Mouse (Mus musculus) liver, embryonic 13.5 days (tissue): Measurements from ENCODE around the gene DXBay18. TPM values are rescaled to one million over a fixed set of nuclear protein-coding genes. Genes with fewer than 3 reads are reported as not detected.
A peak's percentile ranks its signal among the peaks of the same experiment; 100 is the strongest.
"Not testable (repeated sequence)": the region's sequence is repeated elsewhere in the genome, so short reads cannot be mapped to it uniquely, and the experiment has no call there.

Source experiments
- ATAC-seq: fragments of 200-750 bp; cut with Nextera tagmentation; 2 replicates; pipeline ENCODE4 v1.8.0; 2017; ENCODE audit warnings: low read depth, mild to moderate bottlenecking, moderate number of reproducible peaks, moderate library complexity
- DNase-seq: peaks from one replicate; pipeline ENCODE4 v3.0.0; 2022
- H3K27ac ChIP-seq: fragments of 300-500 bp; sonication (generic); 2 replicates; pipeline ENCODE4 v1.5.1; 2015; ENCODE audit warnings: moderate library complexity, mild to moderate bottlenecking, inconsistent platforms
- H3K27me3 ChIP-seq: fragments of 300-500 bp; sonication (generic); 2 replicates; pipeline ENCODE4 v1.6.1; 2015; ENCODE audit warnings: mild to moderate bottlenecking, inconsistent platforms
- H3K36me3 ChIP-seq: fragments of 300-500 bp; sonication (generic); 2 replicates; pipeline ENCODE4 v1.6.1; 2015; ENCODE audit warnings: mild to moderate bottlenecking, inconsistent platforms
- H3K4me1 ChIP-seq: fragments of 300-500 bp; sonication (generic); replicated peaks from 2 replicates; pipeline ENCODE4 v1.6.1; 2015; ENCODE audit warnings: inconsistent platforms
- H3K4me2 ChIP-seq: fragments of 300-500 bp; sonication (generic); 2 replicates; pipeline ENCODE4 v1.6.1; 2015; ENCODE audit warnings: inconsistent platforms, mild to moderate bottlenecking, moderate library complexity
- H3K4me3 ChIP-seq: fragments of 300-500 bp; sonication (generic); replicated peaks from 2 replicates; pipeline ENCODE4 v1.5.1; 2015; ENCODE audit warnings: mild to moderate bottlenecking, inconsistent platforms
- H3K9ac ChIP-seq: fragments of 300-500 bp; sonication (generic); 2 replicates; pipeline ENCODE4 v1.6.1; 2015; ENCODE audit warnings: mild to moderate bottlenecking, inconsistent platforms
- H3K9me3 ChIP-seq: fragments of 300-500 bp; sonication (generic); replicated peaks from 2 replicates; pipeline ENCODE4 v1.6.1; 2016; ENCODE audit warnings: inconsistent platforms
- WGBS: fragments of 180-500 bp; shearing (Covaris S2); methylation state at CpG from one replicate; pipeline ENCODE4 v1.1.7; 2015; ENCODE audit not compliant: insufficient replicate concordance; 5-methylcytosine and 5-hydroxymethylcytosine counted together
- polyA plus RNA-seq: library from polyadenylated mRNA; unstranded; fragments of >200 nt; fragmentation: Nextera tagmentation; extraction: Ambion mirVana; gene quantifications from 2 replicates; pipeline ENCODE4 v1.2.1, GENCODE M21; 2015

Gene DXBay18
- polyA plus RNA-seq = not detected in 2 replicates

DNA sequence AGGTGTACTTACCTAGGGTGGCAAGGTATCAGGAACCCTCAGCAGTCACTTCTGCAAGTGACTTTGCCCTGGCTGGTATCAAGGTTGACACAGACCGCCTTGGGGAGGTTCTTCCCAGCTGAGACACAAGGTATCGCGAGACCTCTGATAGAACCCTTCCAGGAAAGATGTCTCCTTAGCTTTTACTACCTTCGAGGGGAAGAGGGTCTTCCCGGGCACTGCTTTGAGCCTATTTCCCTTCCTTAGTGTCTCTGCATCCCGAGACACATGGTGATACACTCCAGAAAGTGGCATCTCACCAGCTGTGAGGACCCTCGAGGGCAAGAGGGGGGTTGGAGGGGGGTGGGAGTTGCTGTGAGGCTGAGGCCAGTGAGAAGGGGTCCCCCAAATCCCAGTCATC lies at the start of gene DXBay18:
Gene DXBay18 (minus strand): TSS at position 101 of the 400 bp plus-strand sequence.
- DNase-seq, H3K36me3 ChIP-seq, H3K27ac ChIP-seq, ATAC-seq, H3K27me3 ChIP-seq, H3K9me3 ChIP-seq, H3K4me2 ChIP-seq, H3K9ac ChIP-seq, H3K4me1 ChIP-seq, H3K4me3 ChIP-seq: not testable (repeated sequence)
- no CpG with 5 or more reads among the region's 7 CpGs for WGBS

DNA sequence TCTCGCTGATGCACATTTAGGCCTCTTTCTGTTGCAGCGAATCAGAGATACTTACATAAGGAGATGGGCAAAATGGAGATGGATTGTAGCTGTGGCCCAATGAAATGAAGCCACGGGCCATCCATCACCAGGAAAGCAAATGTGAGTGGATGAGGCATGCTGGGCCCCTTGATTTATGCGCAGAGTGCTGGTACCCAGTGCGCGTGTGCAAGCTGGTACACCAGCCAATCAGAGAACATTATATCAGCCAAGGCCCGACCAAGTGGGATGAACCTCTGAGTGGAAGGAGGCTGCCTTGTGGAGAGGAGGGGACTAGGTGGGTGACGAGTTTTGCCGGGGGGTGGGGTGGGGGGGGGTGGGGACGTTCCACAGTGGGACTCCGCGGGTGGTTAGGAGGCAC lies 42.7 kb upstream of the DXBay18 start, which contains the start of gene Xlr3b:
Gene Xlr3b (plus strand): TSS at position 274 of the 400 bp plus-strand sequence.
- H3K4me3 ChIP-seq, H3K4me1 ChIP-seq, ATAC-seq, H3K9ac ChIP-seq, H3K36me3 ChIP-seq, H3K27ac ChIP-seq, H3K4me2 ChIP-seq, H3K9me3 ChIP-seq, H3K27me3 ChIP-seq: not testable (repeated sequence)
- WGBS = 63% methylated on average over 9 of the region's 12 CpGs
- peak; percentile 10 for DNase-seq

- not testable (repeated sequence) for H3K27me3 ChIP-seq, DNase-seq, H3K36me3 ChIP-seq, H3K9ac ChIP-seq, H3K4me1 ChIP-seq, ATAC-seq, H3K9me3 ChIP-seq, H3K4me2 ChIP-seq, H3K4me3 ChIP-seq, H3K27ac ChIP-seq
- WGBS = 60% methylated on average over 9 of the region's 15 CpGs
Measured at GRCm38 (mm10) chrX:73176889-73177288, 27.6 kb upstream of the DXBay18 start, which contains the start of gene Spin2d. Spin2d (minus strand) TSS chrX:73176989.

- no CpG with 5 or more reads among the region's 20 CpGs for WGBS
- ATAC-seq = not testable (repeated sequence)
Measured at GRCm38 (mm10) chrX:73148496-73148895, 754 bp downstream of the DXBay18 start, which contains the start of gene Xlr5b. Xlr5b (plus strand) TSS chrX:73148796.

DNA sequence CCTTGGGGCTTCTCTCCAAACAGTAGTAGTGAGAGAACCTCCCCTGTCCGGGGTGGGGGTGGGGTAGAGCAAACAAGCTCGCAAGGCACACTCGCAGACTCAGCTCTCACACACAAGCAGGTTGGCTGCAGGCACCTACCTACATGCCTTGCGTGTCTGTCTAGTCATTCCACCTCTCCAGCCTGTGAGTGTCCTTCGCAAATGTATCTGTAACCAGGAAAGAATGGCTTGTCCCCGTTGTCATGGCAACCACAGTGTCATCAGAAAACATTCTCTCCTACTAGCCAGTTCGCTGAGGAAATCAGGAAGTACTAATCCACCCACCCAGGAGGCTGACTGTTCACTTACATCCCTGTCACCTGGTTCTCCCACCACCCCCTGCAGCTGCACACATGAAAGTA lies 6.0 kb downstream of the DXBay18 start:
- H3K27ac ChIP-seq, H3K4me3 ChIP-seq, H3K4me2 ChIP-seq, ATAC-seq, H3K27me3 ChIP-seq, H3K4me1 ChIP-seq, H3K9ac ChIP-seq, H3K9me3 ChIP-seq, H3K36me3 ChIP-seq, DNase-seq: not testable (repeated sequence)
- no CpG with 5 or more reads among the region's 7 CpGs for WGBS

More at GRCm38 (mm10) chrX:73148496-73148895, 754 bp downstream of the DXBay18 start, which contains the start of gene Xlr5b:
- not testable (repeated sequence) for H3K9ac ChIP-seq, DNase-seq, H3K4me2 ChIP-seq, H3K4me3 ChIP-seq, H3K4me1 ChIP-seq, H3K36me3 ChIP-seq, H3K27me3 ChIP-seq, H3K9me3 ChIP-seq, H3K27ac ChIP-seq

DNA sequence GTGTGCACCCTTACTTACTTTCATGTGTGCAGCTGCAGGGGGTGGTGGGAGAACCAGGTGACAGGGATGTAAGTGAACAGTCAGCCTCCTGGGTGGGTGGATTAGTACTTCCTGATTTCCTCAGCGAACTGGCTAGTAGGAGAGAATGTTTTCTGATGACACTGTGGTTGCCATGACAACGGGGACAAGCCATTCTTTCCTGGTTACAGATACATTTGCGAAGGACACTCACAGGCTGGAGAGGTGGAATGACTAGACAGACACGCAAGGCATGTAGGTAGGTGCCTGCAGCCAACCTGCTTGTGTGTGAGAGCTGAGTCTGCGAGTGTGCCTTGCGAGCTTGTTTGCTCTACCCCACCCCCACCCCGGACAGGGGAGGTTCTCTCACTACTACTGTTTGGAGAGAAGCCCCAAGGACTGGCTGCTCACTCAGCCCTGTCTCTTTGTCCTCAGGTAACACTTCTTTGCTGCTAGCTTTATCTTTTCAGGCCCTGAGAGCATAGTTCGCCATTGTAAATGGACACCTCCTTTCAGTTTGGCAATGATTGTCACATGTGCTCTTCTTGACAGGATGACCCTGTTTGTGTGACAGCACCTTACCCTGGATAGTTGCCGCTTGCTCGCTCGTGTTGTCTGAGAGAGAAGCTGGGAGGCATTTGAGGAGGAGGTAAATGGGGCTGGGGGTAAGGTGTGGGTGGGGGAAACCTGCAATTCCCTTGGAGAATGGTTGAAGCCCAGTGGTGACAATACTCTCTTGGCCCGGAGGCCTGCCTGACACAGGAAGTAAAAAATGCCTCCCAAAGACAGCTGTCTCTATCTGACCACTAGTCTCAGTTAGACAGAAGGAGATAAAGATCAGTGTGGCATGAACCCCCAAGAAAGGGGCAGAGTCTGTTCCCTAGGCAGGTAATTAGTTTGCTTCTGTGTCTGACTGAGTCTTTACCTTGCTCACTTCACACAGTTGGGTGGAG lies 26.1 kb downstream of the DXBay18 start:
- ATAC-seq, H3K9me3 ChIP-seq, H3K4me3 ChIP-seq, H3K4me1 ChIP-seq, H3K36me3 ChIP-seq, H3K27me3 ChIP-seq, DNase-seq, H3K27ac ChIP-seq, H3K9ac ChIP-seq, H3K4me2 ChIP-seq: not testable (repeated sequence)
- no CpG with 5 or more reads among the region's 12 CpGs for WGBS

DNA sequence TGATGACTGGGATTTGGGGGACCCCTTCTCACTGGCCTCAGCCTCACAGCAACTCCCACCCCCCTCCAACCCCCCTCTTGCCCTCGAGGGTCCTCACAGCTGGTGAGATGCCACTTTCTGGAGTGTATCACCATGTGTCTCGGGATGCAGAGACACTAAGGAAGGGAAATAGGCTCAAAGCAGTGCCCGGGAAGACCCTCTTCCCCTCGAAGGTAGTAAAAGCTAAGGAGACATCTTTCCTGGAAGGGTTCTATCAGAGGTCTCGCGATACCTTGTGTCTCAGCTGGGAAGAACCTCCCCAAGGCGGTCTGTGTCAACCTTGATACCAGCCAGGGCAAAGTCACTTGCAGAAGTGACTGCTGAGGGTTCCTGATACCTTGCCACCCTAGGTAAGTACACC lies 32.5 kb downstream of the DXBay18 start, which contains the start of gene Gm14685:
Gene Gm14685 (plus strand): TSS at position 301 of the 400 bp plus-strand sequence.
- no CpG with 5 or more reads among the region's 7 CpGs for WGBS
- not testable (repeated sequence) for H3K36me3 ChIP-seq, DNase-seq, ATAC-seq, H3K9me3 ChIP-seq, H3K4me1 ChIP-seq, H3K4me3 ChIP-seq, H3K27me3 ChIP-seq, H3K27ac ChIP-seq, H3K4me2 ChIP-seq, H3K9ac ChIP-seq

DNA sequence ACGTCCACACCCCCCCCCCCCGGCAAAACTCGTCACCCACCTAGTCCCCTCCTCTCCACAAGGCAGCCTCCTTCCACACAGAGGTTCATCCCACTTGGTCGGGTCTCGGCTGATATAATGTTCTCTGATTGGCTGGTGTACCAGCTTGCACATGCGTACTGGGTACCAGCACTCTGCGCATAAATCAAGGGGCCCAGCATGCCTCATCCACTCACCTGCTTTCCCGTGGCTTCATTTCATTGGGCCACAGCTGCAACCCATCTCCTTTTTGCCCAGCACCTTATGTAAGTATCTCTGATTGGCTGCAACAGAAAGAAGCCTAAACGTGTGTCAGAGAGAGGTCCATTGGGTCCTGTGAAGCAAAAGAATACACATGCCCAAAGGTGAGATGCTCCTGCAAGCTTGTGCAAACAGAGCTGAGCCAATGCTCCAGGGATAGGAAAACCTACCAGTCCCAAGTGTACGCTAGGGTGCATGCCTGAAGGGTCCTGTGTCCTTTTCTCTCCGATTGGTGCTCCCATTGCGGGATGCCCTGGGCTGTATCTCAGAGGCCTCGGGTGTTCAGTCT lies 52.2 kb downstream of the DXBay18 start, which contains the start of gene Xlr3a:
Gene Xlr3a (minus strand): TSS at position 155 of the 568 bp plus-strand sequence.
- H3K9ac ChIP-seq, H3K4me3 ChIP-seq, H3K9me3 ChIP-seq, H3K4me2 ChIP-seq, H3K27ac ChIP-seq, H3K4me1 ChIP-seq, H3K36me3 ChIP-seq, H3K27me3 ChIP-seq, ATAC-seq: not testable (repeated sequence)
- peak; percentile 1 for DNase-seq
- WGBS = 62% methylated on average over 13 of the region's 13 CpGs

Other genes with a start within 250 kb of the DXBay18 start
- 38.7 and 50.1 TPM in 2 replicates for gene Cetn2, start 231.0 kb downstream of the DXBay18 start, polyA plus RNA-seq
- 23.0 and 25.9 TPM in 2 replicates for gene Nsdhl, start 230.9 kb downstream of the DXBay18 start, polyA plus RNA-seq
- gene Zfp185, start 162.1 kb downstream of the DXBay18 start, polyA plus RNA-seq = 1.3 and 1.4 TPM in 2 replicates
- gene Pnma5, start 112.3 kb downstream of the DXBay18 start, polyA plus RNA-seq = 0.08 TPM in 1 of 2 replicates, not detected in the other
- gene Pnma3, start 84.7 kb downstream of the DXBay18 start, polyA plus RNA-seq = not detected in 2 replicates
- 1.1 and 1.5 TPM in 2 replicates for gene Xlr4a, start 67.0 kb downstream of the DXBay18 start, polyA plus RNA-seq
- gene Xlr3a, start 52.4 kb downstream of the DXBay18 start, polyA plus RNA-seq = 1.3 and 2.6 TPM in 2 replicates
- gene Gm14685, start 32.4 kb downstream of the DXBay18 start, polyA plus RNA-seq = not detected in 2 replicates
- gene Xlr5b, start 654 bp downstream of the DXBay18 start, polyA plus RNA-seq = not detected in 2 replicates
- not detected in 2 replicates for gene Spin2d, start 27.5 kb upstream of the DXBay18 start, polyA plus RNA-seq
- gene Xlr3b, start 42.8 kb upstream of the DXBay18 start, polyA plus RNA-seq = 2.2 and 2.6 TPM in 2 replicates
- 1.6 and 2.3 TPM in 2 replicates for gene Xlr4b, start 64.9 kb upstream of the DXBay18 start, polyA plus RNA-seq
- gene F8a, start 78.8 kb upstream of the DXBay18 start, polyA plus RNA-seq = 3.3 and 3.8 TPM in 2 replicates
- gene Xlr4c, start 93.7 kb upstream of the DXBay18 start, polyA plus RNA-seq = 0.48 and 0.60 TPM in 2 replicates
- gene Xlr3c, start 115.9 kb upstream of the DXBay18 start, polyA plus RNA-seq = not detected in 2 replicates
- gene Xlr5a, start 143.5 kb upstream of the DXBay18 start, polyA plus RNA-seq = not detected in 2 replicates
- gene Xlr5c, start 143.5 kb upstream of the DXBay18 start, polyA plus RNA-seq = not detected in 2 replicates
- gene Gm45015, start 187.4 kb upstream of the DXBay18 start, polyA plus RNA-seq = not detected in 2 replicates
- gene Zfp275, start 193.2 kb upstream of the DXBay18 start, polyA plus RNA-seq = 1.8 and 2.9 TPM in 2 replicates
- gene Gm18336, start 249.3 kb upstream of the DXBay18 start, polyA plus RNA-seq = not detected in 2 replicates